Mouse (Mus musculus) kidney, adult 2 months (tissue): Measurements from ENCODE around the gene Fancg.

Source experiments
- CTCF ChIP-seq: fragments of 200-500 bp; conservative IDR thresholded peaks from 2 replicates; pipeline ENCODE4 v1.5.1; 2011; ENCODE audit warnings: low read depth, mild to moderate bottlenecking, control low read depth, low read length, moderate library complexity, mixed read lengths; ENCODE audit not compliant: insufficient read depth, insufficient read length
- POLR2A ChIP-seq: fragments of 200-500 bp; IDR thresholded peaks from one replicate; pipeline ENCODE4 v1.6.1; 2011; ENCODE audit warnings: low read depth, low read length, control low read depth

- TF ChIP-seq CTCF (0 out of 2 replicates have a peak, but pooled peaks have one; percentile 4), POLR2A (no peak)
Observed at GRCm38 (mm10) chr4:42963480-42963879, 46.8 kb downstream of the Fancg start.
